Mouse (Mus musculus) embryonic facial prominence, embryonic 11.5 days (tissue): ENCODE results near the gene Pm20d1. TPM values are rescaled to one million over a fixed set of nuclear protein-coding genes. Genes with fewer than 3 reads are reported as not detected.

Experiments
- ATAC-seq: fragments of 200-750 bp; cut with Nextera tagmentation; replicated peaks from 2 replicates; pipeline ENCODE4 v1.8.0; 2017; ENCODE audit warnings: low read depth; ENCODE audit not compliant: insufficient number of reproducible peaks, low FRiP score, low TSS enrichment
- DNase-seq: peaks from one replicate; pipeline ENCODE4 v3.0.0-alpha.2; 2015; ENCODE audit warnings: low spot score
- H3K27ac ChIP-seq: fragments of 300-500 bp; sonication (generic); replicated peaks from 2 replicates; pipeline ENCODE4 v1.5.1; 2014; ENCODE audit warnings: mild to moderate bottlenecking, low read depth, low read length, control low read depth
- H3K27me3 ChIP-seq: fragments of 300-500 bp; sonication (generic); 2 replicates; pipeline ENCODE4 v1.6.1; 2014; ENCODE audit warnings: mild to moderate bottlenecking, low read length, moderate library complexity, mixed read lengths; ENCODE audit not compliant: control insufficient read depth, insufficient read depth
- H3K36me3 ChIP-seq: fragments of 300-500 bp; sonication (generic); replicated peaks from 2 replicates; pipeline ENCODE4 v1.6.1; 2014; ENCODE audit warnings: low read depth, mild to moderate bottlenecking, low read length, moderate library complexity, mixed read lengths; ENCODE audit not compliant: control insufficient read depth, insufficient read depth
- H3K4me1 ChIP-seq: fragments of 300-500 bp; sonication (generic); 2 replicates; pipeline ENCODE4 v1.6.1; 2014; ENCODE audit warnings: low read length, mixed read lengths; ENCODE audit not compliant: control insufficient read depth, insufficient read depth
- H3K4me2 ChIP-seq: fragments of 300-500 bp; sonication (generic); 2 replicates; pipeline ENCODE4 v1.6.1; 2014; ENCODE audit warnings: low read depth, mild to moderate bottlenecking, control low read depth, low read length, moderate library complexity
- H3K4me3 ChIP-seq: fragments of 300-500 bp; sonication (generic); 2 replicates; pipeline ENCODE4 v1.5.1; 2014; ENCODE audit warnings: low read depth, low read length, control low read depth
- H3K9ac ChIP-seq: fragments of 300-500 bp; sonication (generic); replicated peaks from 2 replicates; pipeline ENCODE4 v1.6.1; 2014; ENCODE audit warnings: mild to moderate bottlenecking, control low read depth, low read length
- H3K9me3 ChIP-seq: fragments of 300-500 bp; sonication (generic); replicated peaks from 2 replicates; pipeline ENCODE4 v1.6.1; 2016; ENCODE audit warnings: mild to moderate bottlenecking, low read length, inconsistent platforms, mixed read lengths; ENCODE audit not compliant: control insufficient read depth
- WGBS: fragments of 180-500 bp; shearing (Covaris S2); extraction: QIAGEN DNeasy Blood & Tissue Kit; methylation state at CpG from one replicate; pipeline ENCODE4 v1.1.7; 2014; 5-methylcytosine and 5-hydroxymethylcytosine counted together
- polyA plus RNA-seq: library from polyadenylated mRNA; unstranded; fragments of >200 nt; fragmentation: Nextera tagmentation; extraction: Ambion mirVana; gene quantifications from 2 replicates; pipeline ENCODE4 v1.2.1, GENCODE M21; 2014

Pm20d1 gene
- polyA plus RNA-seq, 1 experiment from 2014 or later: 1.1 TPM

GRCm38 (mm10) chr1:131802652-131803051 is 5.5 kb downstream of the Pm20d1 start:
- WGBS: 86% methylated on average over 5 of the region's 5 CpGs
- Histone ChIP-seq H3K9me3 (no peaks in the 10 kb centered on the region), H3K4me2 (no peak overlapping the region), H3K4me3 (no peak overlapping the region), H3K4me1 (no peaks in the 10 kb centered on the region), H3K36me3 (no peaks in the 10 kb centered on the region), H3K27ac (no peak overlapping the region), H3K9ac (no peak overlapping the region), H3K27me3 (no peaks in the 10 kb centered on the region)
- ATAC-seq (no peak), DNase-seq (no peak)

GRCm38 (mm10) chr1:131804166-131804565 is 7.0 kb downstream of the Pm20d1 start:
- H3K27me3 ChIP-seq: no peaks in the 10 kb centered on the region
- no peak overlapping the region for H3K9ac ChIP-seq
- no peak overlapping the region for H3K4me3 ChIP-seq
- WGBS: 86% methylated on average over 3 of the region's 3 CpGs
- H3K36me3 ChIP-seq: no peaks in the 10 kb centered on the region
- no peaks in the 10 kb centered on the region for H3K4me1 ChIP-seq
- H3K27ac ChIP-seq: no peak overlapping the region
- no peak for DNase-seq
- no peak for ATAC-seq
- no peak overlapping the region for H3K4me2 ChIP-seq
- no peaks in the 10 kb centered on the region for H3K9me3 ChIP-seq

DNA sequence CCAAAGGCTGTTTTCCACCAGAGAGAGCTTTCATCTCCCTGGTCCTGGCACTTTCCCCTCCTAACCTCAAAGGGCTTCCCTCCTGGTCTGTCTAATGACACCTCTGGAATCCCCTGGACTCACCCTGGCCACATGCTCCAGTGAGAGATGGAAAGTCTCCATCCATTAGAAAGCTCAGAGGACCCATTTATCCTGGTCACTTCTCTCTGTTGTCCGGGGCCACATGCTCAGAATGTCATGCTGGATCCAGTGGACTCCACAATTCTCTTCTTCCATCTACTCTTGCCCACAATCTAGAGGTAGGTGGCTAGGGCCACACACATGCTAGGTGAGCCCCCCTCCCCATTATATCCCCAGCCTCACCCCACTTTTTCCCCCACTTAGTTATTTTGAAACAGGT is 11.8 kb downstream of the Pm20d1 start:
- WGBS: 85% methylated on average over 1 of the region's 1 CpGs

DNA sequence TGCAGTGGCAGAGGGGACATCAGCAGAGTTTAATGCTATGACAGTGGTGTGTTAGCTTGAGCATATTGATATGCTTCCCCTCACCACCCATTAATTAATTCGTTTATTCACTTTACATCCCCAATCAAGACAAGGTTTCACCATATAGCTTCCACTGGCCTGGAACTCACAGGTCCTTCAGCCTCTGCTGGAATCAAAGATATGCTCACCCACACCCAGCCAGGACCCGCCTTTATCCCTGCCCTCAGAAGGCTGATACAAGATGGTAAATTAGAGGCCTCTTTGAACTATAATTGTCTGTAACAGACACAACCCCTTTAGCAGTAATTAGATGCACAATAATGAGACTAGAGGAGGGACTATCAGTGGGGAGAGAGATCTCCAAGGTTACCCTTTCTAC is 12.5 kb downstream of the Pm20d1 start:
- Histone ChIP-seq H3K4me3 (no peak overlapping the region), H3K4me2 (no peak overlapping the region), H3K27me3 (no peaks in the 10 kb centered on the region), H3K9me3 (no peaks in the 10 kb centered on the region), H3K9ac (no peak overlapping the region), H3K36me3 (no peaks in the 10 kb centered on the region), H3K4me1 (no peaks in the 10 kb centered on the region), H3K27ac (no peak overlapping the region)
- WGBS: 74% methylated on average over 2 of the region's 2 CpGs
- DNase-seq (no peak), ATAC-seq (no peak)

More for the DNA sequence above, 11.8 kb downstream of the Pm20d1 start:
- no peak for DNase-seq
- H3K36me3 ChIP-seq: no peaks in the 10 kb centered on the region
- no peaks in the 10 kb centered on the region for H3K27me3 ChIP-seq
- H3K27ac ChIP-seq: no peak overlapping the region
- H3K9ac ChIP-seq: no peak overlapping the region
- no peaks in the 10 kb centered on the region for H3K9me3 ChIP-seq
- H3K4me2 ChIP-seq: no peak overlapping the region
- no peak overlapping the region for H3K4me3 ChIP-seq
- no peaks in the 10 kb centered on the region for H3K4me1 ChIP-seq
- no peak for ATAC-seq

GRCm38 (mm10) chr1:131811393-131811792 is 14.2 kb downstream of the Pm20d1 start:
- ATAC-seq (no peak), DNase-seq (no peak)
- Histone ChIP-seq H3K9me3 (no peaks in the 10 kb centered on the region), H3K9ac (no peak overlapping the region), H3K4me3 (no peak overlapping the region), H3K4me2 (no peak overlapping the region), H3K4me1 (no peaks in the 10 kb centered on the region), H3K36me3 (no peaks in the 10 kb centered on the region), H3K27me3 (no peaks in the 10 kb centered on the region), H3K27ac (no peak overlapping the region)
- WGBS: 60% methylated on average over 1 of the region's 1 CpGs

DNA sequence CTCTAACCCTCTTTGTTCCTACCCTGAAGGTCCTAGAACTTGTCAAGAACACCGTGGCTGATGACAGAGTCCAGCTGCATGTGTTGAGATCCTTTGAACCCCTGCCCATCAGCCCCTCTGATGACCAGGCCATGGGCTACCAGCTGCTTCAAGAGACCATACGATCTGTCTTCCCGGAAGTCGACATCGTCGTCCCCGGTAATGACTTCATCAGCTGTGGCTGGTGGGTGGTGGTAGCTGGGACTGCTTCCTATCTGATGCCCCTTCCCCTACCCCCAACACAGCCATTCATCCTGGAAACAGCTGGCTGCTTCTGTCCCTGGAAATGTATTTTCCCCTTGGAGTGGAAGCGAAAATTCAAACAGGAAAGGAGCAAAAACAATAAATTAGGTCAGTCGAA is 14.8 kb downstream of the Pm20d1 start:
- Histone ChIP-seq H3K9me3 (no peaks in the 10 kb centered on the region), H3K9ac (no peak overlapping the region), H3K27ac (no peak overlapping the region), H3K4me3 (no peak overlapping the region), H3K4me2 (no peak overlapping the region), H3K36me3 (no peaks in the 10 kb centered on the region), H3K4me1 (no peaks in the 10 kb centered on the region), H3K27me3 (no peaks in the 10 kb centered on the region)
- DNase-seq: no peak
- no peak for ATAC-seq
- 80% methylated on average over 9 of the region's 9 CpGs for WGBS

DNA sequence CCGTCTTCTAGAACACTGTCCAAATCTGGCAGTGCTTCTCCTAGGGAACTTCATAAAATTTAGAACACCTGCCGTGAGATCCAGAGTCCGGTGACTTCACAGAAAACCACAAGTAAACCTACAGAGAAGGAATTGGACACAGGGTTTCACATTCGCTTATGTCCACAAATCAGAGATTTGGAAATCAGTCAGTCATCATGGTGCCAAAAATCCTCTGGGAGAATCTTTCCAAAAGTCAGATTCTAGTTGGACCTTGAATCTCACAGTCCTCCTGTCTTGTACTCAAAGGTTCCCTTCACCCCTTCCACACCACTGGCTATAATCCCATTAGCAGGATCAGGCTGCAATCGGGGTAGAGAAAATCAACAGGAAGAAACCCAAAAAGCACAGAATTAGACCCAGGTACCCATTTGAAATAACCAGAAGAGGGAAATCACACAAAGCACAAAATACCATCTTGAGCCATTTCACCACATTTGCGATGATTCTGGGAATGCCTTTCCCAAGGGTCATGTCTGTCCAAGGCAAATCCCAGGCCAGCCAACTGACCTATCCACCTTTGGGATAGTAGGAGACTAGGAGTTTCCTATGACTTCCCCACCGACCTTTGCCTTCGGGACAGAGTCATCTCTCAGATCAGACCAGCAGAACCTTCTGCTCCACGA is 15.6 kb downstream of the Pm20d1 start:
- Histone ChIP-seq H3K4me2 (no peak overlapping the region), H3K36me3 (no peaks in the 10 kb centered on the region), H3K27me3 (no peaks in the 10 kb centered on the region), H3K4me3 (no peak overlapping the region), H3K27ac (no peak overlapping the region), H3K9me3 (no peaks in the 10 kb centered on the region), H3K4me1 (no peaks in the 10 kb centered on the region), H3K9ac (no peak overlapping the region)
- ATAC-seq (no peak), DNase-seq (no peak)
- 86% methylated on average over 9 of the region's 9 CpGs for WGBS

GRCm38 (mm10) chr1:131813731-131814130 is 16.6 kb downstream of the Pm20d1 start:
- H3K4me3 ChIP-seq: no peak overlapping the region

More at GRCm38 (mm10) chr1:131813731-131814130, 16.6 kb downstream of the Pm20d1 start:
- Histone ChIP-seq H3K4me1 (no peaks in the 10 kb centered on the region), H3K9me3 (no peaks in the 10 kb centered on the region), H3K4me2 (no peak overlapping the region), H3K36me3 (no peaks in the 10 kb centered on the region), H3K27me3 (no peaks in the 10 kb centered on the region), H3K9ac (no peak overlapping the region), H3K27ac (no peak overlapping the region)
- ATAC-seq (no peak), DNase-seq (no peak)
- 88% methylated on average over 4 of the region's 4 CpGs for WGBS
